ENCODE assay signal across 14 mouse cellular contexts in genomic region chr8:114775543-114775942, GRCm38 (mm10).
DNase-seq lines count a peak whose midpoint lies in the region; TF ChIP-seq lines count a peak whose summit lies in the region.
"Had no signal": no experiment of that assay in that cellular context is flagged by ENCODE, and none has a peak within 500 bp of the region (broad histone marks: within the 10 kb centered on the region; RNA-seq: fewer than 3 reads in every experiment).

No protein-coding gene starts in this region.

- DNase-seq in left cerebral cortex, postnatal 4 days: peak; percentile 22
- no peak for DNase-seq in left cerebral cortex, adult 18-20 months (ENCODE audit: low spot score in 2 of 2)
- peak; percentile 65 for DNase-seq in gastrocnemius, adult 2 months
- peak; percentile 49 to 52 for DNase-seq in heart, adult 18-20 months
- DNase-seq in heart, postnatal 14 days: peak; percentile 40 to 48
- no peak for DNase-seq in adrenal gland, postnatal 10 days
- no peak for DNase-seq in B cell, adult 2 months
- DNase-seq: liver; lung, embryonic 14.5 days; spleen, adult 18-20 months; thymus, adult 18-20 months had no signal

- no peak overlapping the region for H3K4me3 ChIP-seq in gastrocnemius, adult 2 months
- H3K4me3 ChIP-seq: embryonic facial prominence, embryonic 15.5 days; forebrain, embryonic 10.5 days; hindbrain, embryonic 12.5 days had no signal

- TF ChIP-seq CTCF in gastrocnemius, adult 2 months (IDR thresholded peaks at IDR 0.05): no peak

- intact Hi-C loops in left cerebral cortex, postnatal 4 days (cut with DNase I): no loop called here
- intact Hi-C loops in gastrocnemius, adult 2 months (cut with DNase I): loop anchor here (10.0 kb wide), 1 partner anchor 321 kb away; no protein-coding TSS in a partner anchor
- intact Hi-C loops in heart, postnatal 14 days (cut with DNase I): loop anchor here (2.0 to 10.0 kb wide), 2 partner anchors 235 to 619 kb away; no protein-coding TSS in a partner anchor

- H3K27ac ChIP-seq in gastrocnemius, adult 2 months: no peak overlapping the region
- H3K27ac ChIP-seq: embryonic facial prominence, embryonic 15.5 days; forebrain, embryonic 10.5 days; hindbrain, embryonic 12.5 days had no signal

Comparison
In these comparisons a context has a peak if more than half of its experiments do, and no peak if none do; other contexts are left out.
1. DNase-seq: peak in left cerebral cortex, postnatal 4 days (single experiment), gastrocnemius, adult 2 months (single experiment), heart, adult 18-20 months (2 of 2) and heart, postnatal 14 days (2 of 2); none in left cerebral cortex, adult 18-20 months (0 of 2), adrenal gland, postnatal 10 days (single experiment) and B cell, adult 2 months (0 of 2).